Mouse (Mus musculus) MEL (cell line): ENCODE results near the gene Fam161a. TPM values are rescaled to one million over a fixed set of nuclear protein-coding genes. Genes with fewer than 3 reads are reported as not detected.

ENCODE experiments used
- DNase-seq: peaks from one replicate; pipeline ENCODE4 v3.0.0; 2011; ENCODE audit warnings: low read depth, low spot score
- H3K27ac ChIP-seq: 2 replicates; pipeline ENCODE4 v1.5.1; 2012; ENCODE audit warnings: low read depth, mild to moderate bottlenecking, control low read depth, low read length, moderate library complexity; ENCODE audit not compliant: control insufficient read depth
- H3K27me3 ChIP-seq, 2 experiments: fragments of 150-350 bp in 1 of 2; sonication (generic) in 1 of 2; 2 replicates each; pipeline ENCODE4 v1.6.1; 2012; ENCODE audit warnings: low read length in 2 of 2, mild to moderate bottlenecking in 2 of 2, improper control_type of control experiment in 1 of 2, moderate library complexity in 1 of 2; ENCODE audit not compliant: insufficient read depth in 2 of 2, control insufficient read depth in 1 of 2
- H3K36me3 ChIP-seq, 2 experiments: 2 replicates each; pipeline ENCODE4 v1.6.1; 2012 to 2014; ENCODE audit warnings: low read length in 2 of 2, improper control_type of control experiment in 1 of 2, inconsistent platforms in 1 of 2, mild to moderate bottlenecking in 1 of 2; ENCODE audit not compliant: insufficient read depth in 2 of 2, control insufficient read depth in 1 of 2
- H3K4me1 ChIP-seq, 2 experiments: fragments of 150-350 bp in 1 of 2; sonication (generic) in 1 of 2; 2 replicates each; pipeline ENCODE4 v1.6.1; 2012; ENCODE audit warnings: low read length in 2 of 2, improper control_type of control experiment in 1 of 2, mild to moderate bottlenecking in 1 of 2; ENCODE audit not compliant: insufficient read depth in 2 of 2, control insufficient read depth in 1 of 2
- H3K4me3 ChIP-seq, 2 experiments: fragments of 150-350 bp in 1 of 2; sonication (generic) in 1 of 2; 2 replicates each; pipeline ENCODE4 v1.5.1; 2012; ENCODE audit warnings: low read depth in 2 of 2, low read length in 2 of 2, mild to moderate bottlenecking in 2 of 2, moderate library complexity in 2 of 2, control low read depth in 1 of 2, improper control_type of control experiment in 1 of 2; ENCODE audit not compliant: control insufficient read depth in 1 of 2, insufficient read depth in 1 of 2
- H3K79me2 ChIP-seq: 2 replicates; pipeline ENCODE4 v1.6.1; 2012; ENCODE audit warnings: mild to moderate bottlenecking, low read length, moderate library complexity; ENCODE audit not compliant: control insufficient read depth, poor library complexity, insufficient read depth
- H3K9ac ChIP-seq: 2 replicates; pipeline ENCODE4 v1.6.1; 2012; ENCODE audit warnings: low read depth, mild to moderate bottlenecking, control low read depth, low read length, moderate library complexity; ENCODE audit not compliant: control insufficient read depth, poor library complexity, severe bottlenecking
- H3K9me3 ChIP-seq: fragments of 150-350 bp; sonication (generic); replicated peaks from 2 replicates; pipeline ENCODE4 v1.6.1; 2012; ENCODE audit warnings: mild to moderate bottlenecking, low read length, improper control_type of control experiment, moderate library complexity; ENCODE audit not compliant: insufficient read depth
- CTCF ChIP-seq, 3 experiments: IDR thresholded peaks in 2 of 3; conservative IDR thresholded peaks in 1 of 3; 2 replicates each; pipeline ENCODE4 v1.5.1; 2011 to 2012; ENCODE audit warnings: low read length in 3 of 3, low read depth in 2 of 3, mild to moderate bottlenecking in 2 of 3, improper control_type of control experiment in 1 of 3, inconsistent platforms in 1 of 3, mixed read lengths in 1 of 3, moderate library complexity in 1 of 3; ENCODE audit not compliant: control insufficient read depth in 1 of 3, insufficient read depth in 1 of 3, poor library complexity in 1 of 3, severe bottlenecking in 1 of 3
- ELF1 ChIP-seq: IDR thresholded peaks from 2 replicates; pipeline ENCODE4 v1.6.1; 2014; ENCODE audit warnings: low read depth, mild to moderate bottlenecking, inconsistent platforms, low read length, improper control_type of control experiment, moderate library complexity
- GABPA ChIP-seq: IDR thresholded peaks from 2 replicates; pipeline ENCODE4 v1.6.1; 2012; ENCODE audit warnings: low read depth, mild to moderate bottlenecking, inconsistent platforms, low read length, improper control_type of control experiment, moderate library complexity
- GATA1 ChIP-seq: IDR thresholded peaks from 2 replicates; pipeline ENCODE4 v1.6.1; 2011; ENCODE audit warnings: low read depth, low read length, improper control_type of control experiment
- HCFC1 ChIP-seq: IDR thresholded peaks from 2 replicates; pipeline ENCODE4 v1.6.1; 2012; ENCODE audit warnings: low read depth, mild to moderate bottlenecking, inconsistent platforms, low read length, improper control_type of control experiment, moderate library complexity
- JUND ChIP-seq: IDR thresholded peaks from 2 replicates; pipeline ENCODE4 v1.6.1; 2011; ENCODE audit warnings: low read depth, mild to moderate bottlenecking, improper control_type of control experiment, low read length
- KAT2A ChIP-seq: conservative IDR thresholded peaks from 2 replicates; pipeline ENCODE4 v1.6.1; 2012; ENCODE audit warnings: low read depth, low read length, improper control_type of control experiment, inconsistent platforms
- MAFK ChIP-seq: IDR thresholded peaks from 2 replicates; pipeline ENCODE4 v1.6.1; 2011; ENCODE audit warnings: low read depth, mild to moderate bottlenecking, low read length, improper control_type of control experiment, borderline replicate concordance
- POLR2A ChIP-seq, 2 experiments: IDR thresholded peaks; 2 replicates each; pipeline ENCODE4 v1.6.1; 2011 to 2012; ENCODE audit warnings: low read length in 2 of 2, mild to moderate bottlenecking in 2 of 2, control low read depth in 1 of 2, improper control_type of control experiment in 1 of 2, low read depth in 1 of 2, moderate library complexity in 1 of 2; ENCODE audit not compliant: control insufficient read depth in 1 of 2, insufficient read depth in 1 of 2, poor library complexity in 1 of 2
- RAD21 ChIP-seq: IDR thresholded peaks from 2 replicates; pipeline ENCODE4 v1.6.1; 2011; ENCODE audit warnings: mild to moderate bottlenecking, low read depth, low read length, improper control_type of control experiment
- SIN3A ChIP-seq: IDR thresholded peaks from 2 replicates; pipeline ENCODE4 v1.6.1; 2012; ENCODE audit warnings: low read length, improper control_type of control experiment, inconsistent platforms
- SMC3 ChIP-seq: IDR thresholded peaks from 2 replicates; pipeline ENCODE4 v1.6.1; 2011; ENCODE audit warnings: low read depth, low read length, improper control_type of control experiment
- TAL1 ChIP-seq: IDR thresholded peaks from 2 replicates; pipeline ENCODE4 v1.6.1; 2012; ENCODE audit warnings: mild to moderate bottlenecking, inconsistent platforms, low read length, moderate library complexity, mixed read lengths
- USF2 ChIP-seq, 2 experiments: IDR thresholded peaks; 2 replicates each; pipeline ENCODE4 v1.6.1; 2011 to 2012; ENCODE audit warnings: improper control_type of control experiment in 2 of 2, low read length in 2 of 2, borderline replicate concordance in 1 of 2, inconsistent platforms in 1 of 2, low read depth in 1 of 2, mild to moderate bottlenecking in 1 of 2; ENCODE audit not compliant: insufficient read depth in 1 of 2
- ZC3H11A ChIP-seq: IDR thresholded peaks from 2 replicates; pipeline ENCODE4 v1.6.1; 2012; ENCODE audit warnings: low read depth, mild to moderate bottlenecking, inconsistent platforms, low read length, improper control_type of control experiment
- polyA plus RNA-seq, 2 experiments: library from polyadenylated mRNA; stranded (reverse) in 1 of 2; unstranded in 1 of 2; fragments of >175 nt in 1 of 2; fragments of >200 nt in 1 of 2; gene quantifications; 2 replicates each; pipeline versions ENCODE4 v1.2.1 to v1.2.4; 2012; ENCODE audit warnings: low replicate concordance in 2 of 2, low read depth in 1 of 2; ENCODE audit not compliant: insufficient read length in 2 of 2, insufficient read depth in 1 of 2, missing spikeins in 1 of 2
- total RNA-seq: library from RNA; depleted of rRNA; stranded (reverse); fragments of 300-350 nt; gene quantifications from 2 replicates; pipeline ENCODE4 v1.2.3, GENCODE M21; 2012

Gene Fam161a
- total and polyA plus RNA-seq, 3 experiments: 0.27 to 1.0 TPM; not detected in 1

DNA sequence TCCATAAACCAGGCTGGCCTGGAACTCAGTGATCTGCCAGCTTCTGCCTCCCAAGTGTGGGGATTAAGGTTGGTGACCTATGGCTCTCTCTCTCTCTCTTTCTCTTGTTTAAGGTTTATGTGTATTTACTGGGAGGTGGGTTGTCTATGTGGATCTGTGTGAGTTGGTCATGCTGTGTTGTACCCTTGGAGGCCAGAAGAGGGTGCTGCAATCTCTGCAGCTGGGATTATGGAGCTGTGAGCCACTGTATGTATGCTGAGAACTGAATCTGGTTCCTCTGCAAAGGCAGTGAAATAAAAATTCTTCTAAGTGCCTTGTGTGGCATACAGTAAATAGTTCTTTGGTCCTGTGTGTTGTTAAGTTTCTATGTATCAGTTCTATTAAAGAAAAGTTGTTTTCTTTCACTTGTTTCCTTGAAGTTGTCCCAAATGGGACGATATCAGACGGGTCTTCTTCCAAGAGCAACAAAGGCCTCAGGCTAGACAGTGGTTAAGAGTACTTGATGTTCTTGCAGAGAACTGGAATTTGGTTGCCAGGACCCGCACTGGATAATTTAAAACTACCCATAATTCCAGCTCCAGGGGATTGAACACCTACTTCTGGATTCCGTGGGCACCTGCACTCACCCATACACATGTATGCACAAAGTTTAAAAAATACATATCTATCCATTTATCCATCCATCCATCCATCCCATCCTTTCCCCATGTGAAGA lies 6.4 kb downstream of the Fam161a start:
- peak; percentile 90 for TF ChIP-seq ZC3H11A
- TF ChIP-seq RAD21: peak; percentile 93
- TF ChIP-seq JUND: no peak
- no peak for TF ChIP-seq SIN3A
- TF ChIP-seq MAFK: no peak
- peak; percentile 93 for TF ChIP-seq SMC3
- TF ChIP-seq CTCF (IDR thresholded peaks at IDR 0.05 in 2 of 3, conservative IDR thresholded peaks at IDR 0.05 in 1 of 3; ENCODE audit: control insufficient read depth in 1 of 3, insufficient read depth in 1 of 3, low read depth in 2 of 3, low read length in 3 of 3, poor library complexity in 1 of 3, severe bottlenecking in 1 of 3): peak; percentile 86 to 94 (median 87)
- TF ChIP-seq USF2 (IDR thresholded peaks at IDR 0.05; ENCODE audit: borderline replicate concordance in 1 of 2, insufficient read depth in 1 of 2, low read depth in 1 of 2, low read length in 2 of 2): no peak
- peak; percentile 22; the same call in 1 of the 2 replicates for TF ChIP-seq ELF1
- TF ChIP-seq, all 39 proteins: peak for 5
- H3K9ac ChIP-seq: no peak overlapping the region
- DNase-seq: peak; percentile 82

DNA sequence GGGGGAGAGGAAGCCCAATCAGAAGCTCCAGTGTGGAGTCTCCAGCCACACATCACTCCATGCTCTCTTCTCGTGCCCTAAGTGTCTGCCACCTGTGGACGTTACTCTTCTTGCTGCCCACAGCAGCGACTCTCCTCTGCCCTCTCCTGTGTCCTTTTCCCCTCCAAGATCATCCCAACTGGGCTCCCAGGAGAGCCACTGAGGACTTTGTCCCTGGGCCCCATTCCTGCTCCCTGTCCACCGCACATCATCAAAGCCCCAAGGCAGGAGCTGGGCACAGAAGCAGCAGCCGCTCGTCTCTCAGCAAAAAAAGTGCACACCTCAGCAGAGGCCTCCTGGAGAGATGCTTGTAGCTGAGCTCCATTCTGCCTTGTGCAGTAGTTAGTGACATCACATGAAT lies 7.7 kb downstream of the Fam161a start:
- H3K4me3 ChIP-seq: no peak overlapping the region
- no peaks in the 10 kb centered on the region for H3K9me3 ChIP-seq
- no peaks in the 10 kb centered on the region for H3K79me2 ChIP-seq
- no peaks in the 10 kb centered on the region for H3K27me3 ChIP-seq
- H3K36me3 ChIP-seq: no peaks in the 10 kb centered on the region
- H3K9ac ChIP-seq: no peak overlapping the region
- no peak overlapping the region for H3K27ac ChIP-seq
- DNase-seq: no peak
- TF ChIP-seq KAT2A: no peak
- no peak for TF ChIP-seq GABPA
- TF ChIP-seq HCFC1: no peak
- no peak for TF ChIP-seq TAL1
- no peak for TF ChIP-seq GATA1
- TF ChIP-seq POLR2A (IDR thresholded peaks at IDR 0.05; ENCODE audit: control insufficient read depth in 1 of 2, insufficient read depth in 1 of 2, low read depth in 1 of 2, low read length in 2 of 2, poor library complexity in 1 of 2): no peak
- H3K4me1 ChIP-seq: peaks cover 0 to 3% of the 10 kb centered on the region in 2 experiments; a peak in 1 of 4 replicates

More for the DNA sequence above, 6.4 kb downstream of the Fam161a start:
- no peak overlapping the region for H3K27ac ChIP-seq
- H3K4me1 ChIP-seq: peaks cover 0 to 3% of the 10 kb centered on the region in 2 experiments; a peak in 1 of 4 replicates
- H3K4me3 ChIP-seq: no peak overlapping the region
- no peaks in the 10 kb centered on the region for H3K9me3 ChIP-seq
- no peaks in the 10 kb centered on the region for H3K27me3 ChIP-seq
- 0 out of 4 replicates have a peak, but pooled peaks cover 0 to 3% of the 10 kb centered on the region in 2 experiments for H3K36me3 ChIP-seq
- no peaks in the 10 kb centered on the region for H3K79me2 ChIP-seq
